Mouse (Mus musculus) adrenal gland, postnatal 25 days (tissue): ENCODE data around the gene Lclat1. TPM values are rescaled to one million over a fixed set of nuclear protein-coding genes. Genes with fewer than 3 reads are reported as not detected.

Experiments used
- DNase-seq: peaks from one replicate; pipeline ENCODE4 v3.0.0; 2021; ENCODE audit warnings: mixed read lengths
- total RNA-seq: library from RNA; stranded (reverse); gene quantifications from 2 replicates; pipeline ENCODE4 v1.2.3, GENCODE M21; 2021

Lclat1 gene
- total RNA-seq, 1 experiment from 2014 or later, result 43.9 TPM

- DNase-seq, result no peak
Measured at GRCm38 (mm10) chr17:73199387-73199786, 91.6 kb downstream of the Lclat1 start.

- DNase-seq, result no peak
Measured at GRCm38 (mm10) chr17:73200380-73200779, 92.6 kb downstream of the Lclat1 start.

GRCm38 (mm10) chr17:73203642-73204332 is 96.0 kb downstream of the Lclat1 start:
- DNase-seq, result no peak

- no peak for DNase-seq
Measured at GRCm38 (mm10) chr17:73210960-73211531, 103.3 kb downstream of the Lclat1 start.

- DNase-seq, result no peak
Measured at GRCm38 (mm10) chr17:73212754-73213153, 105.0 kb downstream of the Lclat1 start.

- no peak for DNase-seq
Measured at GRCm38 (mm10) chr17:73213187-73213586, 105.4 kb downstream of the Lclat1 start.

- DNase-seq, result no peak
Measured at GRCm38 (mm10) chr17:73213677-73214076, 105.9 kb downstream of the Lclat1 start.

GRCm38 (mm10) chr17:73217274-73217673 is 109.5 kb downstream of the Lclat1 start:
- no peak for DNase-seq

- no peak for DNase-seq
Measured at GRCm38 (mm10) chr17:73220746-73221145, 113.0 kb downstream of the Lclat1 start.

GRCm38 (mm10) chr17:73222077-73222476 is 114.3 kb downstream of the Lclat1 start:
- no peak for DNase-seq

GRCm38 (mm10) chr17:73225442-73225841 is 117.7 kb downstream of the Lclat1 start:
- no peak for DNase-seq

GRCm38 (mm10) chr17:73225996-73226395 is 118.2 kb downstream of the Lclat1 start:
- DNase-seq, result no peak

- DNase-seq, result no peak
Measured at GRCm38 (mm10) chr17:73226595-73226994, 118.8 kb downstream of the Lclat1 start.

- DNase-seq, result no peak
Measured at GRCm38 (mm10) chr17:73227361-73227760, 119.6 kb downstream of the Lclat1 start.

- DNase-seq, result no peak
Measured at GRCm38 (mm10) chr17:73229445-73230155, 121.8 kb downstream of the Lclat1 start.

- no peak for DNase-seq
Measured at GRCm38 (mm10) chr17:73230340-73230989, 122.7 kb downstream of the Lclat1 start.

GRCm38 (mm10) chr17:73231337-73231736 is 123.6 kb downstream of the Lclat1 start:
- no peak for DNase-seq

- no peak for DNase-seq
Measured at GRCm38 (mm10) chr17:73232593-73232992, 124.8 kb downstream of the Lclat1 start.

GRCm38 (mm10) chr17:73233975-73234374 is 126.2 kb downstream of the Lclat1 start:
- no peak for DNase-seq

- DNase-seq, result peak; percentile 68
Measured at GRCm38 (mm10) chr17:73237178-73237853, 129.5 kb downstream of the Lclat1 start.

- DNase-seq, result no peak
Measured at GRCm38 (mm10) chr17:73238501-73238900, 130.7 kb downstream of the Lclat1 start.
